Mouse (Mus musculus) heart, embryonic 14.5 days (tissue): ENCODE results near the gene Mdfi. TPM values are rescaled to one million over a fixed set of nuclear protein-coding genes. Genes with fewer than 3 reads are reported as not detected.

Experiments used
- ATAC-seq: fragments of 200-750 bp; cut with Nextera tagmentation; 2 replicates; pipeline ENCODE4 v1.8.0; 2017; ENCODE audit warnings: low read depth, moderate TSS enrichment; ENCODE audit not compliant: insufficient number of reproducible peaks, insufficient read depth, low FRiP score
- H3K27ac ChIP-seq, 2 experiments: fragments of 200-500 bp in 1 of 2; fragments of 300-500 bp in 1 of 2; sonication (generic) in 1 of 2; replicated peaks in 1 of 2; 2 replicates each; pipeline ENCODE4 v1.5.1; 2012 to 2014; ENCODE audit warnings: low read depth in 2 of 2, low read length in 2 of 2, control low read depth in 1 of 2, mild to moderate bottlenecking in 1 of 2, mixed read lengths in 1 of 2; ENCODE audit not compliant: control insufficient read depth in 1 of 2, insufficient read depth in 1 of 2
- H3K27me3 ChIP-seq: fragments of 300-500 bp; sonication (generic); 2 replicates; pipeline ENCODE4 v1.6.1; 2014; ENCODE audit warnings: mild to moderate bottlenecking, low read length, control low read depth; ENCODE audit not compliant: control insufficient read depth, insufficient read depth
- H3K36me3 ChIP-seq: fragments of 300-500 bp; sonication (generic); 2 replicates; pipeline ENCODE4 v1.6.1; 2014; ENCODE audit warnings: mild to moderate bottlenecking, control low read depth, low read length, mixed read lengths; ENCODE audit not compliant: control insufficient read depth, insufficient read depth
- H3K4me1 ChIP-seq, 2 experiments: fragments of 200-500 bp in 1 of 2; fragments of 300-500 bp in 1 of 2; sonication (generic) in 1 of 2; 2 replicates each; pipeline ENCODE4 v1.6.1; 2012 to 2014; ENCODE audit warnings: low read length in 2 of 2, control low read depth in 1 of 2, mixed read lengths in 1 of 2; ENCODE audit not compliant: control insufficient read depth in 2 of 2, insufficient read depth in 2 of 2
- H3K4me2 ChIP-seq: fragments of 300-500 bp; sonication (generic); 2 replicates; pipeline ENCODE4 v1.6.1; 2014; ENCODE audit warnings: mild to moderate bottlenecking, low read length
- H3K4me3 ChIP-seq, 2 experiments: fragments of 200-500 bp in 1 of 2; fragments of 300-500 bp in 1 of 2; sonication (generic) in 1 of 2; 2 replicates each; pipeline ENCODE4 v1.5.1; 2012 to 2014; ENCODE audit warnings: low read length in 2 of 2, mild to moderate bottlenecking in 2 of 2, control low read depth in 1 of 2, low read depth in 1 of 2, moderate library complexity in 1 of 2; ENCODE audit not compliant: control insufficient read depth in 1 of 2, insufficient read depth in 1 of 2
- H3K9ac ChIP-seq: fragments of 300-500 bp; sonication (generic); 2 replicates; pipeline ENCODE4 v1.6.1; 2014; ENCODE audit warnings: mild to moderate bottlenecking, low read length
- H3K9me3 ChIP-seq: fragments of 300-500 bp; sonication (generic); 2 replicates; pipeline ENCODE4 v1.6.1; 2016; ENCODE audit warnings: low read length, control low read depth; ENCODE audit not compliant: control insufficient read depth
- WGBS: fragments of 180-500 bp; shearing (Covaris S2); extraction: QIAGEN DNeasy Blood & Tissue Kit; methylation state at CpG from one replicate; pipeline ENCODE4 v1.1.7; 2014; 5-methylcytosine and 5-hydroxymethylcytosine counted together
- polyA plus RNA-seq: library from polyadenylated mRNA; unstranded; fragments of >200 nt; fragmentation: Nextera tagmentation; extraction: Ambion mirVana; gene quantifications from 2 replicates; pipeline ENCODE4 v1.2.1, GENCODE M21; 2014

The Mdfi gene
- polyA plus RNA-seq, 1 experiment from 2014 or later: 26.3 TPM

GRCm38 (mm10) chr17:47765986-47766385, 68.5 kb downstream of the Mdfi start:
- no peaks in the 10 kb centered on the region for H3K36me3 ChIP-seq
- ATAC-seq: no peak

More at GRCm38 (mm10) chr17:47765986-47766385, 68.5 kb downstream of the Mdfi start:
- peaks cover 34 to 46% of the 10 kb centered on the region in 2 experiments for H3K4me1 ChIP-seq
- no peaks in the 10 kb centered on the region for H3K27me3 ChIP-seq
- 69% methylated on average over 4 of the region's 4 CpGs for WGBS
- no peaks in the 10 kb centered on the region for H3K9me3 ChIP-seq
- H3K4me3 ChIP-seq: no peak overlapping the region
- H3K4me2 ChIP-seq: no peak overlapping the region
- H3K27ac ChIP-seq: no peak overlapping the region
- no peak overlapping the region for H3K9ac ChIP-seq

Other genes with a start within 250 kb of the Mdfi start
- gene Bysl, start 223.2 kb downstream of the Mdfi start, polyA plus RNA-seq: 18.3 and 18.7 TPM in 2 replicates
- 28.6 and 30.9 TPM in 2 replicates for gene Med20, start 223.1 kb downstream of the Mdfi start, polyA plus RNA-seq
- 1.7 and 2.2 TPM in 2 replicates for gene Gm20517, start 223.1 kb downstream of the Mdfi start, polyA plus RNA-seq
- 3.0 and 3.2 TPM in 2 replicates for gene Usp49, start 204.0 kb downstream of the Mdfi start, polyA plus RNA-seq
- 354 and 369 TPM in 2 replicates for gene Tomm6, start 146.3 kb downstream of the Mdfi start, polyA plus RNA-seq
- gene Frs3, start 145.7 kb downstream of the Mdfi start, polyA plus RNA-seq: 2.8 TPM in 2 replicates
- 0.53 and 1.4 TPM in 2 replicates for gene Gm21981, start 140.2 kb downstream of the Mdfi start, polyA plus RNA-seq
- 0.78 TPM in 1 of 2 replicates, not detected in the other for gene Prickle4, start 140.0 kb downstream of the Mdfi start, polyA plus RNA-seq
- gene Pgc, start 107.8 kb downstream of the Mdfi start, polyA plus RNA-seq: 0.15 TPM in 1 of 2 replicates, not detected in the other
- 17.8 and 21.2 TPM in 2 replicates for gene Tfeb, start 97.7 kb downstream of the Mdfi start, polyA plus RNA-seq
- gene Foxp4, start 90.0 kb upstream of the Mdfi start, polyA plus RNA-seq: 10.8 and 13.6 TPM in 2 replicates
- gene 1700122O11Rik, start 203.6 kb upstream of the Mdfi start, polyA plus RNA-seq: not detected in 2 replicates